Mouse (Mus musculus) midbrain, embryonic 12.5 days (tissue): ENCODE measurements at regions not wholly inside any gene's neighbourhood (a gene's known extent, or its start where the extent isn't known, plus 50 kb on each side); places are given as distances from the start of the nearest gene placed in this dataset.

ENCODE experiments used
- ATAC-seq: fragments of 200-750 bp; cut with Nextera tagmentation; 2 replicates; pipeline ENCODE4 v1.8.0; 2017; ENCODE audit warnings: low read depth, moderate TSS enrichment, moderate library complexity; ENCODE audit not compliant: low FRiP score
- H3K27ac ChIP-seq: fragments of 300-500 bp; sonication (generic); replicated peaks from 2 replicates; pipeline ENCODE4 v1.5.1; 2016; ENCODE audit warnings: mild to moderate bottlenecking
- H3K27me3 ChIP-seq: fragments of 300-500 bp; sonication (generic); 2 replicates; pipeline ENCODE4 v1.6.1; 2016; ENCODE audit warnings: mild to moderate bottlenecking
- H3K36me3 ChIP-seq: fragments of 300-500 bp; sonication (generic); 2 replicates; pipeline ENCODE4 v1.6.1; 2016
- H3K4me1 ChIP-seq: fragments of 300-500 bp; sonication (generic); 2 replicates; pipeline ENCODE4 v1.6.1; 2016
- H3K4me2 ChIP-seq: fragments of 300-500 bp; sonication (generic); replicated peaks from 2 replicates; pipeline ENCODE4 v1.6.1; 2016; ENCODE audit warnings: mild to moderate bottlenecking, moderate library complexity
- H3K4me3 ChIP-seq: fragments of 300-500 bp; sonication (generic); 2 replicates; pipeline ENCODE4 v1.5.1; 2016; ENCODE audit warnings: mild to moderate bottlenecking
- H3K9ac ChIP-seq: fragments of 300-500 bp; sonication (generic); replicated peaks from 2 replicates; pipeline ENCODE4 v1.6.1; 2016; ENCODE audit warnings: mild to moderate bottlenecking, moderate library complexity
- H3K9me3 ChIP-seq: fragments of 300-500 bp; sonication (generic); 2 replicates; pipeline ENCODE4 v1.6.1; 2016; ENCODE audit warnings: mild to moderate bottlenecking
- WGBS: fragments of 180-500 bp; shearing (Covaris S2); methylation state at CpG from one replicate; pipeline ENCODE4 v1.1.7; 2016; 5-methylcytosine and 5-hydroxymethylcytosine counted together

DNA sequence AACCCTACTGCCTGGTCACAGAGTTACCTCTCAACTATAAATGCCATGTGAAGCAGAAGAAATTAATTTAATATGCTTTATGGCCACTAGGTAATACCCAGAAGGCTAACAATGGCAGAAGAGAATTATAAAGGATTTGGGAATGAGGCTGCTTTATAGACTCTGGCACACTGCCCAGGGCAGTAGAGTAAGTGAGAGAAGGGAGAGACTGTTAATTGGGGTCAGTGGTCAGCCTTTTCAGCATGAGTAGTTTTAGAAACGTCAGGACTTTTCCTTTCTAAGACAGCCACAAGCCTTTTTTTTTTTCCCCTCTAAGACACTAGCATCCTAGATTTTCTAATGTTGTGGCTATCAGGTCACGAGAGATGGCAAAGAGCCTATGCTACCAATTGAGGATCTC, 136.6 kb downstream of the Kcna5 start:
- Histone ChIP-seq H3K4me1 (no peaks in the 10 kb centered on the region), H3K4me3 (no peak overlapping the region), H3K4me2 (no peak overlapping the region), H3K27me3 (no peaks in the 10 kb centered on the region), H3K27ac (no peak overlapping the region), H3K9ac (no peak overlapping the region), H3K9me3 (no peaks in the 10 kb centered on the region), H3K36me3 (no peaks in the 10 kb centered on the region)
- WGBS, result 36% methylated on average over 2 of the region's 2 CpGs
- ATAC-seq, result no peak

DNA sequence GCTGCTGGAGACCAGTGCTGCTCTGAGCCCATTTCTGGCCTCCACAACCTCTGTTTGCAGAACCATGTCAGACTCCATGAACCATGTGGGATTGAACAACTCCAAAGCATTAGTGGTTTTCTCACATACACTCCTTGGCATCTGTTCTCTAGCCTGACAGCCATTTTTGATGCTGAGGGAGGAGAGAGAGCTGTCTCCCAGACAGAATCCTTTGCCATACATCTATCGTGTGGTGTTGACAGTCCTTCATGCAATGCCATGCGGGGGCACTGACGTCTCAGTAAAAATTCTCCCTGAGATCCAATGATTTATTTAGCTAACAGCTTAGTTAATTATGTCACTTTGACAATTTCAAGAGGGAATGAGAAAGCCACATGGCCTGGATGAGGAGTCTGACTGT, 140.2 kb downstream of the Kcna5 start:
- 86% methylated on average over 3 of the region's 3 CpGs for WGBS
- Histone ChIP-seq H3K27ac (no peak overlapping the region), H3K4me3 (no peak overlapping the region), H3K27me3 (no peaks in the 10 kb centered on the region), H3K4me1 (no peaks in the 10 kb centered on the region), H3K9me3 (no peaks in the 10 kb centered on the region), H3K36me3 (no peaks in the 10 kb centered on the region), H3K4me2 (no peak overlapping the region), H3K9ac (no peak overlapping the region)
- ATAC-seq, result no peak

- Histone ChIP-seq H3K36me3 (no peaks in the 10 kb centered on the region), H3K9me3 (no peaks in the 10 kb centered on the region), H3K4me3 (no peak overlapping the region), H3K4me2 (no peak overlapping the region), H3K9ac (no peak overlapping the region), H3K27me3 (no peaks in the 10 kb centered on the region), H3K4me1 (no peaks in the 10 kb centered on the region), H3K27ac (no peak overlapping the region)
- no peak for ATAC-seq
- 65% methylated on average over 7 of the region's 7 CpGs for WGBS
These were observed 141.0 kb downstream of the Kcna5 start for GRCm38 (mm10) chr6:126394111-126394809.

GRCm38 (mm10) chr6:126384210-126385012, 150.8 kb downstream of the Kcna5 start:
- no peak overlapping the region for H3K4me2 ChIP-seq
- WGBS, result 69% methylated on average over 9 of the region's 9 CpGs

GRCm38 (mm10) chr6:126377216-126377615, 158.0 kb downstream of the Kcna5 start:
- WGBS, result 89% methylated on average over 4 of the region's 4 CpGs
- Histone ChIP-seq H3K4me1 (no peaks in the 10 kb centered on the region), H3K4me2 (no peak overlapping the region), H3K27ac (no peak overlapping the region), H3K27me3 (no peaks in the 10 kb centered on the region), H3K4me3 (no peak overlapping the region), H3K9me3 (no peaks in the 10 kb centered on the region), H3K36me3 (no peaks in the 10 kb centered on the region), H3K9ac (no peak overlapping the region)
- no peak for ATAC-seq

More at GRCm38 (mm10) chr6:126384210-126385012, 150.8 kb downstream of the Kcna5 start:
- Histone ChIP-seq H3K9ac (no peak overlapping the region), H3K4me3 (no peak overlapping the region), H3K27ac (no peak overlapping the region), H3K27me3 (no peaks in the 10 kb centered on the region), H3K9me3 (no peaks in the 10 kb centered on the region), H3K36me3 (no peaks in the 10 kb centered on the region), H3K4me1 (no peaks in the 10 kb centered on the region)
- ATAC-seq, result no peak

DNA sequence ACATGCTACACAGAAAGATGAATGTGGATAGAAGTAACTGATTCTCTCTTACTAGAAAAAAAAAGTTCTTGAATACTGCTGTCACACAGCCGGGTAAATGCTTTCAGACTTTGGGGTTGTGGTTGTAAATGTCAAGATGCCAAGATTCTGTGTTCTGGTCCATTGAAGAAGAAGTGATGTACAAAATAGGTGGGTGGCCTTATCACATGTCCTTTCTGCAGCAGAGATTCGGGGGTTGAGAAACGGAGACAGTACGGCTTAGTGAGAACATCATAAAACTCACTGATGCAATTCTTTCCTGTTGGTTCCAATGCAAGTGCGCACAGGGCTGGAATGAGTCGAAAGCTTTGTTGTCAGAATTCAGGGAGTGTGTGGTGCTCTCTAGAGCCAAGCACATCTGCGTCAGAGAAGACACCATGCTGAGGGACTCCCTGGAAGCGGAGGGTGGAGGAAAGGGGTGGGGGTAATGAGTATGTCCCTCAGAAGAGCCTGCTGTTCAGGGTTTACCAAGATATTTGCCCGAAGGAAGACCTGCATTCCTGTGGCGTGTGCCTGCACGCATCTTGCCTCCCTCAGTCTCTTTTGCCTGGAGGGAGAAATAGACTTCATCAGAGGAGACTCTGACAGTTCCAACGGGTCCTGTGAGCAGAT, 160.1 kb downstream of the Kcna5 start:
- WGBS, result 73% methylated on average over 12 of the region's 12 CpGs
- H3K4me3 ChIP-seq, result no peak overlapping the region
- H3K9ac ChIP-seq, result no peak overlapping the region
- ATAC-seq, result no peak
- no peak overlapping the region for H3K27ac ChIP-seq
- H3K4me1 ChIP-seq, result no peaks in the 10 kb centered on the region
- no peaks in the 10 kb centered on the region for H3K9me3 ChIP-seq
- H3K4me2 ChIP-seq, result no peak overlapping the region
- no peaks in the 10 kb centered on the region for H3K27me3 ChIP-seq
- no peaks in the 10 kb centered on the region for H3K36me3 ChIP-seq

GRCm38 (mm10) chr6:126371971-126372370, 163.2 kb downstream of the Kcna5 start:
- H3K9ac ChIP-seq, result no peak overlapping the region
- no peaks in the 10 kb centered on the region for H3K27me3 ChIP-seq
- no peaks in the 10 kb centered on the region for H3K36me3 ChIP-seq
- no peak overlapping the region for H3K4me3 ChIP-seq
- no peak overlapping the region for H3K4me2 ChIP-seq
- no peaks in the 10 kb centered on the region for H3K9me3 ChIP-seq
- no peak overlapping the region for H3K27ac ChIP-seq
- ATAC-seq, result no peak
- no peaks in the 10 kb centered on the region for H3K4me1 ChIP-seq
- 60% methylated on average over 5 of the region's 5 CpGs for WGBS

- Histone ChIP-seq H3K4me2 (no peak overlapping the region), H3K27ac (no peak overlapping the region), H3K4me3 (no peak overlapping the region), H3K9ac (no peak overlapping the region), H3K27me3 (no peaks in the 10 kb centered on the region), H3K4me1 (no peaks in the 10 kb centered on the region), H3K36me3 (no peaks in the 10 kb centered on the region), H3K9me3 (no peaks in the 10 kb centered on the region)
- ATAC-seq, result no peak
- 87% methylated on average over 2 of the region's 2 CpGs for WGBS
These were observed 163.7 kb downstream of the Kcna5 start for GRCm38 (mm10) chr6:126371489-126371888.

- WGBS, result 93% methylated on average over 8 of the region's 8 CpGs
- Histone ChIP-seq H3K9ac (no peak overlapping the region), H3K4me3 (no peak overlapping the region), H3K36me3 (no peaks in the 10 kb centered on the region), H3K27me3 (no peaks in the 10 kb centered on the region), H3K27ac (no peak overlapping the region), H3K9me3 (no peaks in the 10 kb centered on the region), H3K4me1 (no peaks in the 10 kb centered on the region), H3K4me2 (no peak overlapping the region)
- ATAC-seq, result no peak
These were observed 169.7 kb downstream of the Kcna5 start for GRCm38 (mm10) chr6:126365495-126365894.

GRCm38 (mm10) chr6:126362331-126362730, 172.9 kb downstream of the Kcna5 start:
- 76% methylated on average over 3 of the region's 3 CpGs for WGBS
- Histone ChIP-seq H3K9me3 (no peaks in the 10 kb centered on the region), H3K9ac (no peak overlapping the region)

GRCm38 (mm10) chr6:126353346-126353745, 181.9 kb downstream of the Kcna5 start:
- Histone ChIP-seq H3K27me3 (no peaks in the 10 kb centered on the region), H3K36me3 (no peaks in the 10 kb centered on the region), H3K4me2 (no peak overlapping the region), H3K9me3 (no peaks in the 10 kb centered on the region), H3K27ac (no peak overlapping the region), H3K4me1 (peaks cover 4% of the 10 kb centered on the region; the same call in 1 of the 2 replicates), H3K4me3 (no peak overlapping the region), H3K9ac (no peak overlapping the region)
- ATAC-seq, result no peak
- WGBS, result 35% methylated on average over 2 of the region's 2 CpGs

More at GRCm38 (mm10) chr6:126362331-126362730, 172.9 kb downstream of the Kcna5 start:
- Histone ChIP-seq H3K36me3 (no peaks in the 10 kb centered on the region), H3K4me1 (no peaks in the 10 kb centered on the region), H3K27me3 (no peaks in the 10 kb centered on the region), H3K4me3 (no peak overlapping the region), H3K4me2 (no peak overlapping the region), H3K27ac (no peak overlapping the region)
- ATAC-seq, result no peak

- no peaks in the 10 kb centered on the region for H3K36me3 ChIP-seq
- no peaks in the 10 kb centered on the region for H3K27me3 ChIP-seq
- peaks cover 4% of the 10 kb centered on the region; the same call in 1 of the 2 replicates for H3K4me1 ChIP-seq
- WGBS, result 73% methylated on average over 2 of the region's 2 CpGs
- H3K9me3 ChIP-seq, result no peaks in the 10 kb centered on the region
- H3K9ac ChIP-seq, result no peak overlapping the region
- ATAC-seq, result no peak
- no peak overlapping the region for H3K4me3 ChIP-seq
- H3K4me2 ChIP-seq, result no peak overlapping the region
- H3K27ac ChIP-seq, result no peak overlapping the region
These were observed 183.8 kb upstream of the Ntf3 start for GRCm38 (mm10) chr6:126350476-126350875.
